Mouse (Mus musculus) cerebellum, postnatal 4 days (tissue): ENCODE results near the gene Zdhhc3.
A peak's percentile ranks its signal among the peaks of the same experiment; 100 is the strongest.

ENCODE experiments used
- DNase-seq, 2 experiments: peaks; one replicate each; pipeline ENCODE4 v3.0.0; 2022; ENCODE audit warnings: low spot score in 2 of 2, mixed read lengths in 1 of 2

The Zdhhc3 gene

DNA sequence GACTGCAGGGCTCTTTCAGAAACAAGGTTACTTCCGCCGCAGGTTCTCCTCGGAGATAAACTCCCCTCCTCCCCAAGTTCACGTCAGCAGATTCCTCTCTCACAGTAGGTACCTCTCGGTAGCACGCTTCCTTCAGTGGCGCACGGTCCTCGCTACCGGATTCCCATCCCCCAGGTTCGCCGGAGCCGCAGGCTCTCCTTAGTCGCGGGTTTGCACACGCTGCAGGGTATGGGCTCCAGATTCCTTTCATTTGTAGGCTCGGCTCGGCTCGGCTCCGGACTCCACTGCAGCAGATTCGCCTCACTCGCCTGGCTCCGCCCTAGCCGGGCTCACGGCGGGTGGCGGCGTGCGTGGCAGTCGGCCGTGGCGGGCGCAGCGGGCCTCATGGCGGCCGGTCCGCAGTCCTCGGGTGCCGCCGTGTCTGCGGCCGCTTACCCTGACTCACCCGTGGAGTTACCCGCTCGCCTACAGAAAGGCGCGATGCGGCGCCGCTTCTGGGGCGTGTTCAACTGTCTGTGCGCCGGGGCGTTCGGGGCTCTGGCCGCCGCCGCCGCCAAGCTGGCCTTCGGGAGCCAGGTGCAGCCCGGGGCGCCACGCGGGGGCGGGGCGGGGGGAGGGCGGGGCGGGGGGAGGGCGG is 91.9 kb downstream of the Zdhhc3 start, which contains the start of gene Tmem42:
Gene Tmem42 (plus strand): TSS at position 332 of the 637 bp plus-strand sequence.
- DNase-seq: peak; percentile 67 to 80
